Mouse (Mus musculus): Measurements from ENCODE around the gene Kiss1r.
"Not testable (repeated sequence)": the region's sequence is repeated elsewhere in the genome, so short reads cannot be mapped to it uniquely, and the experiment has no call there.

Gene Kiss1r

GRCm38 (mm10) chr10:79942988-79943387 is 26.2 kb downstream of the Kiss1r start:
- DNase-seq, result no peak

GRCm38 (mm10) chr10:79943471-79943901 is 26.7 kb downstream of the Kiss1r start:
- no peak for DNase-seq

GRCm38 (mm10) chr10:79945507-79946234 is 28.9 kb downstream of the Kiss1r start:
- DNase-seq, result no peak

- DNase-seq, result peak; percentile 70
These were observed 30.1 kb downstream of the Kiss1r start for GRCm38 (mm10) chr10:79946752-79947322.

GRCm38 (mm10) chr10:79947502-79947901 is 30.7 kb downstream of the Kiss1r start:
- no peak for DNase-seq

GRCm38 (mm10) chr10:79949873-79950272 is 33.1 kb downstream of the Kiss1r start:
- no peak for DNase-seq

- no peak for DNase-seq
These were observed 33.9 kb downstream of the Kiss1r start for GRCm38 (mm10) chr10:79950661-79951060.

- DNase-seq, result peak; percentile 54
These were observed 37.2 kb downstream of the Kiss1r start for GRCm38 (mm10) chr10:79953946-79954345.

- no peak for DNase-seq
These were observed 38.9 kb downstream of the Kiss1r start for GRCm38 (mm10) chr10:79955691-79956090.

GRCm38 (mm10) chr10:79956643-79957154 is 39.9 kb downstream of the Kiss1r start:
- DNase-seq, result no peak

GRCm38 (mm10) chr10:79958140-79958816 is 41.5 kb downstream of the Kiss1r start:
- DNase-seq, result peak; percentile 78

GRCm38 (mm10) chr10:79959412-79959811 is 42.6 kb downstream of the Kiss1r start:
- not testable (repeated sequence) for DNase-seq

GRCm38 (mm10) chr10:79959847-79960601 is 43.3 kb downstream of the Kiss1r start, which contains the start of gene Wdr18:
Gene Wdr18, plus strand, starts transcription at chr10:79960152.
- peak; percentile 100 for DNase-seq

- no peak for DNase-seq
These were observed 44.0 kb downstream of the Kiss1r start for GRCm38 (mm10) chr10:79960671-79961294.

GRCm38 (mm10) chr10:79964727-79965126 is 48.0 kb downstream of the Kiss1r start:
- no peak for DNase-seq

- DNase-seq, result no peak
These were observed 48.6 kb downstream of the Kiss1r start for GRCm38 (mm10) chr10:79965325-79965724.

GRCm38 (mm10) chr10:79966886-79967400 is 50.2 kb downstream of the Kiss1r start:
- no peak for DNase-seq

GRCm38 (mm10) chr10:79968181-79968580 is 51.4 kb downstream of the Kiss1r start:
- no peak for DNase-seq

GRCm38 (mm10) chr10:79969124-79969568 is 52.4 kb downstream of the Kiss1r start:
- no peak for DNase-seq

GRCm38 (mm10) chr10:79970415-79971182 is 53.8 kb downstream of the Kiss1r start, which contains the start of gene Grin3b:
Gene Grin3b, plus strand, starts transcription at chr10:79970715.
- no peak for DNase-seq

GRCm38 (mm10) chr10:79971183-79971497 is 54.4 kb downstream of the Kiss1r start:
- DNase-seq, result no peak
